Mouse (Mus musculus) bone marrow, adult 2 months (tissue): ENCODE data around the gene Wdr11.

ENCODE experiments used
- CTCF ChIP-seq: fragments of 200-500 bp; IDR thresholded peaks from 2 replicates; pipeline ENCODE4 v1.5.1; 2011; ENCODE audit warnings: low read length, control low read depth; ENCODE audit not compliant: control insufficient read depth, insufficient read depth
- POLR2A ChIP-seq: fragments of 200-500 bp; IDR thresholded peaks from 2 replicates; pipeline ENCODE4 v1.6.1; 2011; ENCODE audit warnings: low read depth, mild to moderate bottlenecking, control low read depth, low read length, borderline replicate concordance; ENCODE audit not compliant: control insufficient read depth

DNA sequence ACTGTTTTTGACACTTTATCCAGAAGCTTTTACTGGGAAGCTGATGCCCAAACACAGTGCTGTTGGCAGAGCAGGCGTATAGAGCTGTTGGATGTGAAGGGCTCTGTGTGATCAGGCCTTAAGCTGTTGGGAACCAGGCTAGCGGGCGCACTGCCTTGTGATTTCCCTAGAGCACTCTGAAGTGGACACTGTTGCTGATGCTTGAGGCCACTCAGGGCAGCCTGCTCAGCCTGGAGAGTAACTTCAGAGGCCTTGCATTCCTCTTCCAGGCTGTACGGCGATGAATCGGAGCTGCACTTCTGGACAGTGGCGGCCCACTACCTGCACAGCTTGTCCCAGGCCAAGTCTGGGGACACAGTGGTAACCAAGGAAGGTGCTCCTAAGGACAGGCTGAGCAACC lies 38.7 kb downstream of the Wdr11 start:
- no peak for TF ChIP-seq CTCF
- no peak for TF ChIP-seq POLR2A
